In the genomic region with DNA sequence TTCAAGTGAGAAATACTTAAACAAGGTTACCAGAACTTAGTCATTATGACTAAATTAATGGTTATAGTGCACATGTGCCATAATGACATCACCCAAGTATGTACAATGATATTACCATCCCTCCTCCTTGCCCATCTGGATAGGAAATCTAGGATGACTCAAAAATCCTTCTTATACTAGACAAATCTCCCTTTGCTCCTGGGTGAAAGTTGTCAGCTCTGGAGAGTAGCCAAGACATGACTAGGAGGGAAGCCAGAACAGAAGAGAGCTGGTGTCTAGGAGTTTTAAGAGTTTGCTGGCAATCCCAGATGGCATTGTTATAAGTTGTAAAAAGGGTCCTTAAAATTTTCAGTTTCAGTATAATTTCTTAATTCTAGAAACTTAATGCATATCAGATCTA, we compare ENCODE assay signal across 9 mouse cellular contexts.
DNase-seq lines count a peak whose midpoint lies in the region.
"Had no signal": no experiment of that assay in that cellular context is flagged by ENCODE, and none has a peak within 500 bp of the region (broad histone marks: within the 10 kb centered on the region; RNA-seq: fewer than 3 reads in every experiment).

No protein-coding gene starts in this region.

- no peaks in the 10 kb centered on the region for H3K27me3 ChIP-seq in heart, embryonic 10.5 days (ENCODE audit: insufficient read depth, poor library complexity, severe bottlenecking)
- H3K27me3 ChIP-seq: liver, embryonic 13.5 days had no signal

- no peaks in the 10 kb centered on the region for H3K36me3 ChIP-seq in heart, embryonic 10.5 days
- H3K36me3 ChIP-seq: liver, embryonic 13.5 days had no signal

- H3K9me3 ChIP-seq in heart, embryonic 10.5 days, result no peaks in the 10 kb centered on the region
- H3K9me3 ChIP-seq: liver, embryonic 13.5 days had no signal

- DNase-seq in heart, adult 8-10 months (ENCODE audit: low spot score), result peak; percentile 36
- DNase-seq in heart, embryonic 10.5 days (ENCODE audit: low spot score), result no peak
- peak; percentile 5 for DNase-seq in lung, postnatal 10 days
- DNase-seq in lung, adult 18-20 months, result no peak
- peak; percentile 37 for DNase-seq in adrenal gland, postnatal 14 days
- peak; percentile 29 for DNase-seq in heart, postnatal 4 days
- DNase-seq in T-cell, adult 2 months (ENCODE audit: low spot score), result no peak
- DNase-seq: liver, embryonic 13.5 days; thymus, postnatal 14 days had no signal

- H3K27ac ChIP-seq in heart, embryonic 10.5 days, result no peak overlapping the region
- H3K27ac ChIP-seq: liver, embryonic 13.5 days had no signal

- H3K4me1 ChIP-seq in heart, embryonic 10.5 days, result no peaks in the 10 kb centered on the region
- H3K4me1 ChIP-seq: liver, embryonic 13.5 days had no signal

- H3K4me3 ChIP-seq in heart, embryonic 10.5 days, result no peak overlapping the region
- H3K4me3 ChIP-seq: liver, embryonic 13.5 days had no signal

Comparison
In these comparisons a context has a peak if more than half of its experiments do, and no peak if none do; other contexts are left out.
1. DNase-seq: peak in heart, adult 8-10 months (single experiment), lung, postnatal 10 days (single experiment), adrenal gland, postnatal 14 days (single experiment) and heart, postnatal 4 days (single experiment); none in heart, embryonic 10.5 days (single experiment), lung, adult 18-20 months (0 of 2) and T-cell, adult 2 months (single experiment).